12 mouse cellular contexts compared by ENCODE assay signal in genomic region chr1:34831381-34831780, GRCm38 (mm10).
"Had no signal": no experiment of that assay in that cellular context is flagged by ENCODE, and none has a peak within 500 bp of the region (broad histone marks: within the 10 kb centered on the region; RNA-seq: fewer than 3 reads in every experiment).

No protein-coding gene starts in this region.

- H3K27ac ChIP-seq: kidney, embryonic 15.5 days; liver, embryonic 12.5 days; lung, embryonic 15.5 days; midbrain, embryonic 15.5 days; neural tube, embryonic 13.5 days had no signal

- H3K27me3 ChIP-seq: kidney, embryonic 15.5 days; limb, embryonic 15.5 days; liver, embryonic 12.5 days; lung, embryonic 15.5 days; midbrain, embryonic 15.5 days; neural tube, embryonic 13.5 days had no signal

- H3K9ac ChIP-seq: kidney, embryonic 15.5 days; limb, embryonic 15.5 days; liver, embryonic 12.5 days; lung, embryonic 15.5 days; midbrain, embryonic 15.5 days; neural tube, embryonic 13.5 days had no signal

- H3K4me3 ChIP-seq: kidney, embryonic 15.5 days; limb, embryonic 15.5 days; liver, embryonic 12.5 days; lung, embryonic 15.5 days; midbrain, embryonic 15.5 days; neural tube, embryonic 13.5 days had no signal

- H3K36me3 ChIP-seq: midbrain, embryonic 15.5 days had no signal

- H3K9me3 ChIP-seq: kidney, embryonic 15.5 days; limb, embryonic 15.5 days; liver, embryonic 12.5 days; lung, embryonic 15.5 days; midbrain, embryonic 15.5 days; neural tube, embryonic 13.5 days had no signal

- ATAC-seq: liver, embryonic 12.5 days; midbrain, embryonic 15.5 days had no signal

- DNase-seq: kidney, adult 2 months; kidney, postnatal 14 days; right cerebral cortex, postnatal 25 days; thymus, adult 18-20 months; thymus, postnatal 36 days had no signal

- H3K4me2 ChIP-seq: kidney, embryonic 15.5 days; limb, embryonic 15.5 days; liver, embryonic 12.5 days; lung, embryonic 15.5 days; midbrain, embryonic 11.5 days; midbrain, embryonic 15.5 days; neural tube, embryonic 13.5 days had no signal
